Mouse (Mus musculus): ENCODE results near the gene Lpgat1. TPM values are rescaled to one million over a fixed set of nuclear protein-coding genes. Genes with fewer than 3 reads are reported as not detected.

Gene Lpgat1
- total RNA-seq, 2 experiments from 2014 or later, result 25.4 to 29.3 TPM

Other genes with a start within 250 kb of the Lpgat1 start
- 34.7 and 36.7 TPM in 2 replicates for gene Dtl, start 142.3 kb upstream of the Lpgat1 start, total RNA-seq (2015)
- 24.2 and 30.4 TPM in 2 replicates for gene Dtl, start 142.3 kb upstream of the Lpgat1 start, total RNA-seq (2017)
- gene Ints7, start 142.2 kb upstream of the Lpgat1 start, total RNA-seq (2015), result 18.1 and 18.2 TPM in 2 replicates
- gene Ints7, start 142.2 kb upstream of the Lpgat1 start, total RNA-seq (2017), result 33.7 and 37.1 TPM in 2 replicates
- gene Nek2, start 103.6 kb downstream of the Lpgat1 start, total RNA-seq (2015), result 19.9 and 25.9 TPM in 2 replicates
- gene Nek2, start 103.6 kb downstream of the Lpgat1 start, total RNA-seq (2017), result 33.7 and 45.2 TPM in 2 replicates
- 10.1 TPM in 2 replicates for gene Slc30a1, start 188.9 kb downstream of the Lpgat1 start, total RNA-seq (2015)
- 11.2 and 12.1 TPM in 2 replicates for gene Slc30a1, start 188.9 kb downstream of the Lpgat1 start, total RNA-seq (2017)